Mouse (Mus musculus) brain, embryonic 14.5 days (tissue): ENCODE data around the gene Rab35. TPM values are rescaled to one million over a fixed set of nuclear protein-coding genes. Genes with fewer than 3 reads are reported as not detected.
A peak's percentile ranks its signal among the peaks of the same experiment; 100 is the strongest.

Experiments used
- DNase-seq: peaks from one replicate; pipeline ENCODE4 v3.0.0-alpha.2; 2011; ENCODE audit warnings: low read depth
- CTCF ChIP-seq: fragments of 200-500 bp; IDR thresholded peaks from 2 replicates; pipeline ENCODE4 v1.5.1; 2012; ENCODE audit warnings: inconsistent platforms, mild to moderate bottlenecking, moderate library complexity, borderline replicate concordance; ENCODE audit not compliant: insufficient read depth, insufficient read length; ENCODE audit errors: extremely low read depth
- POLR2A ChIP-seq: fragments of 200-500 bp; IDR thresholded peaks from 2 replicates; pipeline ENCODE4 v1.6.1; 2012; ENCODE audit warnings: mild to moderate bottlenecking, inconsistent platforms, borderline replicate concordance; ENCODE audit not compliant: poor library complexity, insufficient read depth, insufficient read length, severe bottlenecking; ENCODE audit errors: extremely low read depth
- polyA plus RNA-seq: library from polyadenylated mRNA; depleted of rRNA; stranded (reverse); fragments of >200 nt; gene quantifications from 2 replicates; pipeline ENCODE4 v1.2.3, GENCODE M21; 2012

Gene Rab35
- polyA plus RNA-seq, 1 experiment, result 102 TPM

GRCm38 (mm10) chr5:115623694-115624440, 7.8 kb upstream of the Rab35 start:
- no peak for DNase-seq
- TF ChIP-seq CTCF (no peak), POLR2A (no peak)

GRCm38 (mm10) chr5:115626237-115626886, 5.3 kb upstream of the Rab35 start:
- TF ChIP-seq POLR2A, result no peak
- no peak for TF ChIP-seq CTCF
- no peak for DNase-seq

GRCm38 (mm10) chr5:115628083-115628482, 3.6 kb upstream of the Rab35 start:
- DNase-seq, result no peak

GRCm38 (mm10) chr5:115629672-115630071, 2.0 kb upstream of the Rab35 start:
- TF ChIP-seq CTCF (no peak), POLR2A (no peak)

More at GRCm38 (mm10) chr5:115628083-115628482, 3.6 kb upstream of the Rab35 start:
- TF ChIP-seq POLR2A, result no peak
- TF ChIP-seq CTCF, result no peak

GRCm38 (mm10) chr5:115630291-115630690, 1.4 kb upstream of the Rab35 start:
- TF ChIP-seq CTCF (no peak), POLR2A (no peak)

More at GRCm38 (mm10) chr5:115629672-115630071, 2.0 kb upstream of the Rab35 start:
- no peak for DNase-seq

GRCm38 (mm10) chr5:115632358-115632714, 628 bp downstream of the Rab35 start:
- TF ChIP-seq CTCF (no peak), POLR2A (no peak)
- peak; percentile 18 for DNase-seq

More at GRCm38 (mm10) chr5:115630291-115630690, 1.4 kb upstream of the Rab35 start:
- DNase-seq, result no peak

GRCm38 (mm10) chr5:115633060-115633459, 1.4 kb downstream of the Rab35 start:
- TF ChIP-seq POLR2A (no peak), CTCF (no peak)
- no peak for DNase-seq

GRCm38 (mm10) chr5:115634046-115634445, 2.3 kb downstream of the Rab35 start:
- TF ChIP-seq POLR2A (no peak), CTCF (no peak)
- no peak for DNase-seq

GRCm38 (mm10) chr5:115635536-115635935, 3.8 kb downstream of the Rab35 start:
- TF ChIP-seq CTCF, result no peak
- no peak for DNase-seq

GRCm38 (mm10) chr5:115644192-115644591, 12.5 kb downstream of the Rab35 start:
- DNase-seq, result no peak
- TF ChIP-seq POLR2A (no peak), CTCF (peak; percentile 9; the same call in 1 of the 2 replicates)

- no peak for DNase-seq
- TF ChIP-seq POLR2A, result no peak
- TF ChIP-seq CTCF, result no peak
Measured at GRCm38 (mm10) chr5:115648876-115649275, 17.2 kb downstream of the Rab35 start.

- no peak for TF ChIP-seq CTCF
- no peak for TF ChIP-seq POLR2A
- DNase-seq, result no peak
Measured at GRCm38 (mm10) chr5:115649699-115650098, 18.0 kb downstream of the Rab35 start.
